Mouse (Mus musculus) mouse embryonic stem cell (cell line): Measurements from ENCODE around the gene Ino80d.

Source experiments
- in situ Hi-C, 2 experiments: fragments of 300-500 bp; cut with MboI; formaldehyde crosslinking; loops; 1 replicate in 1 of 2; 3 replicates in 1 of 2; pipeline ENCODE4 v1.14.3; 2019 to 2020; ENCODE audit warnings: low sequenced_read_pairs in 2 of 2, low pct_unique_long_range_greater_than_20kb in 1 of 2, mixed read lengths in 1 of 2; ENCODE audit not compliant: unreplicated experiment in 1 of 2

Gene Ino80d

DNA sequence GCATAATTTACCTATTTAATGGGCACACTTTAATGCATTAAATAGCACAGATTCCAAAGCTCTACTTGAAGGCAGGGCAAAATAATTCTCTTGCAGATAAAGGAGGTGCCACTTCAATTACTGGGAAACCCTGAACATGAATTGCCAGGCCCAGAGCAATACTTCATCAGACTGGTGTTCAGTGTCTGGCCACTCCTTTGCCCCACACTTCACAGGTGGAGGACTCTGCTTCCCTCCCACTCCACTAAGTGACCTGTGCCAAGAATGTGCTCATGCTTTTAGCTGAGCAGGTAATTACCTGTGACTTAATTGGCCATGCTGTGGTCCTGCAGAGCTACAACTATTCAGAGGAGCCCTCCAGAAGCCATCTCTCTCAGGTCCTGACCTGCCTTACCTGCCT, 166.7 kb downstream of the Ino80d start:
- in situ Hi-C loops, result no loop called here

DNA sequence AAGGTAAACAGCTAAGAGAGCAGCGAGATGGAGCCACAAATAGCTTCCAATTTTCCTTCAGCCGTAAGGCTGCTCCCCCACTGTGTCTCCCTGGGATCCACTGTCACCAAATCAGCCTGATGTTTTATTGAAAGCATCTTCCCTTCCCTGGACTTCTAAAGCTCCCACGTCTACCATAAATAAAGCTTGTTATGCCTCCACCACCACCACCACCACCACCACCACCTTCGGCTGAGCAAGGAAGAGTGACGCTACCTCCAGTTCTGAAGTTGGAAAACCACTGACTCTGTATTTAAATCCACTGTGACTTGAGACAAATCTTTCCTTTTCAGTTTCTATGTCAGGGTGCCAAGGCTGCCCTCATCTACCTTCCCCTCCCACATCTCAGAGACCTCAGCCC, 167.5 kb downstream of the Ino80d start:
- in situ Hi-C loops, result no loop called here

- in situ Hi-C loops, result loop anchor here (10.0 kb wide), 1 partner anchor 210 kb away; no protein-coding TSS in a partner anchor
These were observed 179.6 kb downstream of the Ino80d start for GRCm38 (mm10) chr1:62934752-62935329.

DNA sequence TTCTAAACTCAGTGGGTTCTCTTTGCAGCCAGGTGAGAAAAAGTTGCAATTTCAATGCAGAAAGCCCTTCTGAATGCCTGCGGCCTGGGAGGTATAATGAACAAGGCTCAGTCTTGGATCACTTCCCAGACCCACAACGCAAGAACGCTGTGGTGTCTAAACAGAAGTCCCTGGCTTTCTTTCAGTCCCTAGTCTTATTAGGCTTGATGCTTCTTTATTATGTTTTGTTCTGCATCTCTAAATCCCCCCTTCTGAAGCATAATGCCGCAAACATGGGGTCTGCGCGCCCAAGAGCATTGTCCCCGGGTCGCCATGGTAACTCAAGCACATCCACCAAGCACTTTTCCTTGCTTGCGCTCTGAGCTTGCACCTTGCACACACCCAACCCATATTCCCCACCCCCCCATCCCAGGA, 180.4 kb downstream of the Ino80d start:
- in situ Hi-C loops, result loop anchor here (10.0 kb wide), 1 partner anchor 209 kb away; no protein-coding TSS in a partner anchor

DNA sequence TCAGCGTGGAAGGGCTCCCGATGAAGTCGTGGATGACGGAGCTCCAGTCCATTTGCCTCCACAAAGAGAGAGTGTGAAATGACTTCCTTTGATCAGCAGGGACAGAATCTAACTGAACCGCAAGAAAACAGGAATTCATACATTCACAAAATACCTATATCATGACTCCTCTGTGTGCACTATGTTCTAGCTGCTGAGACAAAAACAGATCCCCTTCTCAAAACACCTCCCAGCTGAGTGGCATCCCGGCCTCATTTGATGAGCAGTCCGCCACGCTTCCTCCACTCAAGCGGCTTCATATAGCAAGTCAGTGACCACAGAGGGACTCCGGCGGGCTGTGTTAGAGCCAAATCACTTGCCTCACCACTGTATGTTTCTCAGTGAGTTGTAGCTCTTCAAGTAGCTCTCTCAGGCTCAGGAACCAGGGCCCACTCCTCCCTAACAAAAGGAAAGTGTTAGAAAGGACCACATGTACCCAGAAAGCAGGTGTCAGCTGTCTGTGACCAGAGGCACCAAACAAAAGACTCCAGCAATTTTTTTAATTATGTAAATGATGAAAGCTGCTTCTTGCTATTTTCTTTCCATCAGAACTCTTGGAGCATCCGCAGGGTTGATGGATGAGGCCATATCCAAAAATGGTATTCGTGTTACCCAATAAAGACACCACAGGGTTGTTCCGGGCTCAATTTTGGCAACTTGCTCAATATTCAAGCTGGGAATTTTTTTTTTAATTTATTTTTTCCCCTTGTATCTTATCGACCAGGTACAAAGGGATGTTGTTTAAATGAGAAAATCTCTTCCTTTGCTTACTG, 181.0 kb downstream of the Ino80d start:
- in situ Hi-C loops, result loop anchor here (10.0 kb wide), 1 partner anchor 209 kb away; no protein-coding TSS in a partner anchor

- in situ Hi-C loops, result no loop called here
These were observed 185.0 kb downstream of the Ino80d start for GRCm38 (mm10) chr1:62929477-62929876.

DNA sequence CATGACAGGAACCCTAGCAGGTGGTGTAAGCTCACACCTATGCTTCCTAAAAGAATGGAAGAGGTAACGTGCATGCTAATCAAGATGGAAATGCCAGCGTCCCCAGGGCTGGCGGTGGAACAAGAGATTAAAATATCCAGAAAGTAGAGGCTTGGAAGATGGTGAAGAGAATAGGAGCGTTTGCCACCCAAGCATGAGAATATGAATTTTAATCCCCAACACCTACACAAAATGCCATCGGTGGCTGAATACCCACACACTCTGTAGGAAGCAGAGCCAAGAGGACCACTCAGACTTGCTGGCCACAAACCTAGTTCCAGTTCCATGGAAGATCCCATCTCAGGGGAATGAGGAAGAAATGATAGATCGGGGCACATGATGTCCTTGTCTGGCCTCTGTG, 195.2 kb downstream of the Ino80d start:
- in situ Hi-C loops, result no loop called here

- in situ Hi-C loops, result no loop called here
These were observed 197.9 kb downstream of the Ino80d start for GRCm38 (mm10) chr1:62916609-62917008.

DNA sequence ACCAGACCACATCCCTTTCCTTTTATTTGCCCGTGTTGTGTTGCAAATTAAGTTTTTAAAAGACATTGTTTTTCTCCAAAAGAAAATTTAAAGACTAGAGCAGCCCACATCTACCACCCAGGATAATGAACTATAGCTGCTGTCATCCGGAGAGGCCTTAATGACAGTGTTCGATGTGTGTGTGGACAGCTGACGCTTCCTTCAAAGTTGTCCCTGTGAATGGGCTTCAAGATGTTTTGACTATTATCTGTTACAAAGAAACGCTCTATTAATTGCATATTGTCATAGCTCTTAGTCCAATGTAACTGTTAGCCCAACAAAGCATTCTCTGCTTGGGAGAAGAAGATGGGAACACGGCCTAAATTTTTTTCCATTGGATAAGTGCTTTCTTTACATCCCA, 200.0 kb downstream of the Ino80d start:
- in situ Hi-C loops, result no loop called here

GRCm38 (mm10) chr1:62911426-62911825, 203.0 kb downstream of the Ino80d start:
- in situ Hi-C loops, result no loop called here

DNA sequence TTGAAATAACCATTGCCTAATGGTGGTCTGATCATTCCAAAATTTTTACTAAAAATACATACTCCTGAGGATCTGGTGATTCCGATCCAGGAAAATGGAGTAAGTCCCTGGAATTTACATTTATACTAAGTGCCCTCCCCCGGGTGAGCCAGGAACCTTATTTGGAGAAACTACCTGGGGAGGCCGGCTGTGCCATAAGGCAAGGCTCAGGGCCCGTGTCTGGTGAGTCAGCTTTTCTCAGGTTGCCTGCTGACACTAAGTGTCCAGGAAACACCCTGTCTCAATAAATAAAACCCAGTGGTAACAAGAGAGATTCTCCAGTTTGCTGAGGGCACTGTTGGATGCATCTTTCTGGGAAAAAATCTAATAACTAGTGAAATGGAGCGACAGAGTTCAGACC, 205.3 kb downstream of the Ino80d start:
- in situ Hi-C loops, result no loop called here

- in situ Hi-C loops, result no loop called here
These were observed 206.0 kb downstream of the Ino80d start for GRCm38 (mm10) chr1:62908508-62908907.
